Mouse (Mus musculus) embryonic fibroblast, embryonic 13.5 days (primary cell): ENCODE measurements at regions not wholly inside any gene's neighbourhood (a gene's known extent, or its start where the extent isn't known, plus 50 kb on each side); places are given as distances from the start of the nearest gene placed in this dataset.

Source experiments
- CTCF ChIP-seq: IDR thresholded peaks from 2 replicates; pipeline ENCODE4 v1.5.1; 2011; ENCODE audit warnings: mild to moderate bottlenecking, control low read depth, low read length, moderate library complexity, borderline replicate concordance; ENCODE audit not compliant: insufficient read depth
- POLR2A ChIP-seq: IDR thresholded peaks from 2 replicates; pipeline ENCODE4 v1.6.1; 2011; ENCODE audit warnings: low read depth, mild to moderate bottlenecking, control low read depth, low read length, moderate library complexity

DNA sequence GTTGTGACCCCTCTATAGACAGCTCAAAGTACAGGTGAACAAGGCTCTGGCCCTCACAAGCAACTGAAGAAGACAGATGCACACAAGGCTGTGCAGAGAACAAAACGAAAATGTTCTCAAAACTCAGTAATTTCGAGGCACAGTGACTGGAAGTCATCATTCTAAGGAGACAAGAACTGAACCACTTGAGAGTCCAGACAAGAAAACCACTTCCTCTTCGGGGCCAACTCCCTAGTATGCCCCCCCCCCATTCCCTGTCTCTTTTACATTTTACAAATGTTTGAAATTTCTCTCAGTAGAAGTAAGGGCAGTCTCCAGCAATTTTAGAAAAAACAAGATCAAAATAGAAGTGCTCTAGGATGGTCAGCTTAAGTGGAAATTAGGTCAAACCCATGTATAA lies 184.0 kb downstream of the Sptssa start:
- TF ChIP-seq CTCF: no peak
- no peak for TF ChIP-seq POLR2A
